12 mouse cellular contexts compared by ENCODE assay signal in the genomic region with DNA sequence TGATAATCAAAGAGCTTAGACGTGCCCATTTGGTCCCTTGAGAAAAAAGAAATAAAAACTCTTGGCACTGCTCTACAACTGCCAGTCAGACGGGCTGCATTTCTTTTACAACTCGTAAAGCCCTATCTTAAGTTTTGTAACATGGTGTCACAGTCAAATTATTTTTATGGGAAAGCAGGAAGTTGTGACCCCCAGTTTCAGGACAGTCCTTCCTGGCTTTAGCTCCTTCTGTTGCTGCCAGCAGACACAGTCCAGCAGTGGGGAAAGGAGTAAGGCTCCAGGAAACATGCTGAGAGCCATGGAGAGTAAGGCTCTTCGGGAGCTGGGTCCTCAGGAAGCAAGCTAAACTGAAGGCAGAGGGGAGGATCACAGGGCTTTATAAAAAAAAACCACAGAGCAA. TPM values are rescaled to one million over a fixed set of nuclear protein-coding genes. Genes with fewer than 3 reads are reported as not detected.
A peak's percentile ranks its signal among the peaks of the same experiment; 100 is the strongest.
DNase-seq lines count a peak whose midpoint lies in the region; ATAC-seq and TF ChIP-seq lines count a peak whose summit lies in the region.
"Had no signal": no experiment of that assay in that cellular context is flagged by ENCODE, and none has a peak within 500 bp of the region (broad histone marks: within the 10 kb centered on the region; RNA-seq: fewer than 3 reads in every experiment).

No protein-coding gene starts in this region.

- TF ChIP-seq CTCF in intestine, postnatal 0 days (IDR thresholded peaks at IDR 0.05; ENCODE audit: low read depth): no peak

- no peak for ATAC-seq in intestine, postnatal 0 days
- ATAC-seq in intestine, embryonic 16.5 days: no peak
- no peak for ATAC-seq in heart, embryonic 13.5 days (ENCODE audit: extremely low read depth, insufficient number of reproducible peaks, low FRiP score, low TSS enrichment)
- ATAC-seq in activated CD4-positive, CD25-positive, alpha-beta regulatory T cell, adult 4 months: no peak
- ATAC-seq: forebrain, embryonic 14.5 days; inflammation-experienced regulatory T-cells, adult 6 months had no signal

- peaks cover 41% of the 10 kb centered on the region for H3K36me3 ChIP-seq in intestine, postnatal 0 days (ENCODE audit: control insufficient read depth, insufficient read depth)
- peaks cover 21% of the 10 kb centered on the region; the same call in 1 of the 2 replicates for H3K36me3 ChIP-seq in intestine, embryonic 16.5 days (ENCODE audit: control insufficient read depth, insufficient read depth, low read length)
- H3K36me3 ChIP-seq in heart, embryonic 13.5 days: 0 out of 2 replicates have a peak, but pooled peaks cover 2% of the 10 kb centered on the region

- H3K9ac ChIP-seq in intestine, postnatal 0 days (ENCODE audit: low read depth, low read length): no peak overlapping the region
- no peak overlapping the region for H3K9ac ChIP-seq in intestine, embryonic 16.5 days (ENCODE audit: low read depth, low read length)
- no peak overlapping the region for H3K9ac ChIP-seq in heart, embryonic 13.5 days
- H3K9ac ChIP-seq: neural tube, embryonic 12.5 days had no signal

- H3K27me3 ChIP-seq in intestine, postnatal 0 days (replicated peaks; ENCODE audit: control insufficient read depth, insufficient read depth, low read length): no peaks in the 10 kb centered on the region
- no peaks in the 10 kb centered on the region for H3K27me3 ChIP-seq in intestine, embryonic 16.5 days (replicated peaks; ENCODE audit: control insufficient read depth, insufficient read depth, low read length)
- no peaks in the 10 kb centered on the region for H3K27me3 ChIP-seq in heart, embryonic 13.5 days (replicated peaks)
- H3K27me3 ChIP-seq: neural tube, embryonic 12.5 days had no signal

- no peaks in the 10 kb centered on the region for H3K9me3 ChIP-seq in intestine, postnatal 0 days (ENCODE audit: control insufficient read depth)
- no peaks in the 10 kb centered on the region for H3K9me3 ChIP-seq in intestine, embryonic 16.5 days (ENCODE audit: control insufficient read depth, low read length)
- H3K9me3 ChIP-seq in heart, embryonic 13.5 days: no peaks in the 10 kb centered on the region
- H3K9me3 ChIP-seq: neural tube, embryonic 12.5 days had no signal

- DNase-seq in kidney, postnatal 4 days: peak; percentile 36 to 51
- no peak for DNase-seq in urinary bladder, postnatal 25 days (ENCODE audit: low spot score)
- DNase-seq: thymus, postnatal 4 days had no signal

- 0 out of 2 replicates have a peak overlapping the region, but pooled peaks have one; percentile 36 for H3K27ac ChIP-seq in intestine, postnatal 0 days (ENCODE audit: low read depth, low read length)
- H3K27ac ChIP-seq in intestine, embryonic 16.5 days (ENCODE audit: low read length): no peak overlapping the region
- H3K27ac ChIP-seq in brown adipose tissue, adult 24 weeks (replicated peaks; ENCODE audit: low read depth, low read length): peak overlapping the region; percentile 73
- H3K27ac ChIP-seq in heart, embryonic 13.5 days (replicated peaks): peak overlapping the region; percentile 29; the same call in 1 of the 2 replicates
- H3K27ac ChIP-seq: neural tube, embryonic 12.5 days had no signal

- peaks cover 14% of the 10 kb centered on the region; the same call in 1 of the 2 replicates for H3K4me1 ChIP-seq in intestine, postnatal 0 days (replicated peaks; ENCODE audit: control insufficient read depth, insufficient read depth, low read length)
- peaks cover 35% of the 10 kb centered on the region for H3K4me1 ChIP-seq in intestine, embryonic 16.5 days (ENCODE audit: control insufficient read depth, insufficient read depth, low read length)
- peaks cover 38% of the 10 kb centered on the region for H3K4me1 ChIP-seq in brown adipose tissue, adult 24 weeks (ENCODE audit: control insufficient read depth, insufficient read depth, insufficient read length, low read length)
- peaks cover 28% of the 10 kb centered on the region for H3K4me1 ChIP-seq in heart, embryonic 13.5 days

- WGBS in intestine, postnatal 0 days: 63% methylated on average over 4 of the region's 4 CpGs
- 71% methylated on average over 4 of the region's 4 CpGs for WGBS in intestine, embryonic 16.5 days
- 37% methylated on average over 4 of the region's 4 CpGs for WGBS in heart, embryonic 13.5 days

- H3K4me3 ChIP-seq in intestine, postnatal 0 days (ENCODE audit: low read depth, low read length): no peak overlapping the region
- no peak overlapping the region for H3K4me3 ChIP-seq in intestine, embryonic 16.5 days (ENCODE audit: low read length)
- H3K4me3 ChIP-seq in brown adipose tissue, adult 24 weeks (ENCODE audit: insufficient read depth, low read depth, low read length): no peak overlapping the region
- no peak overlapping the region for H3K4me3 ChIP-seq in heart, embryonic 13.5 days
- H3K4me3 ChIP-seq: neural tube, embryonic 12.5 days had no signal

- no peak overlapping the region for H3K4me2 ChIP-seq in intestine, postnatal 0 days (replicated peaks; ENCODE audit: low read depth)
- no peak overlapping the region for H3K4me2 ChIP-seq in intestine, embryonic 16.5 days (ENCODE audit: low read depth, low read length)
- no peak overlapping the region for H3K4me2 ChIP-seq in heart, embryonic 13.5 days
- H3K4me2 ChIP-seq: neural tube, embryonic 12.5 days had no signal

RNA-seq across cellular contexts. Expression of a gene that starts 17.5 kb away (rescaled TPM):
- polyA plus RNA-seq in intestine, postnatal 0 days (2015; fragmentation: Nextera tagmentation; extraction: Ambion mirVana): 4.9 and 5.5 TPM in 2 replicates
- polyA plus RNA-seq in intestine, embryonic 16.5 days (2015; fragmentation: Nextera tagmentation; extraction: Ambion mirVana): 9.9 and 11.1 TPM in 2 replicates
- 8.0 and 8.5 TPM in 2 replicates for polyA plus RNA-seq in brown adipose tissue, adult 24 weeks (2012; ENCODE audit: insufficient read depth, insufficient read length, missing spikeins)
- 1.5 and 1.9 TPM in 2 replicates for polyA plus RNA-seq in heart, embryonic 13.5 days (2015; fragmentation: Nextera tagmentation; extraction: Ambion mirVana)
- 1 to 10 TPM; 3.5 to 3.7 TPM for polyA plus RNA-seq in activated CD4-positive, CD25-positive, alpha-beta regulatory T cell, adult 4 months (2017; shearing (Covaris generic))

RNA-seq across cellular contexts. Expression of a gene that starts 23.2 kb away (rescaled TPM):
- polyA plus RNA-seq in intestine, postnatal 0 days (2015; fragmentation: Nextera tagmentation; extraction: Ambion mirVana): 2.2 and 2.7 TPM in 2 replicates
- polyA plus RNA-seq in intestine, embryonic 16.5 days (2015; fragmentation: Nextera tagmentation; extraction: Ambion mirVana): 0.97 and 1.0 TPM in 2 replicates
- polyA plus RNA-seq in brown adipose tissue, adult 24 weeks (2012; ENCODE audit: insufficient read depth, insufficient read length, missing spikeins): 6.3 and 7.9 TPM in 2 replicates
- 0.29 and 0.39 TPM in 2 replicates for polyA plus RNA-seq in heart, embryonic 13.5 days (2015; fragmentation: Nextera tagmentation; extraction: Ambion mirVana)
- under 1 TPM in 1 of 2 experiments, not detected in 1; 0.28 TPM for polyA plus RNA-seq in activated CD4-positive, CD25-positive, alpha-beta regulatory T cell, adult 4 months (2017; shearing (Covaris generic))

RNA-seq across cellular contexts. Expression of a gene that starts 56.1 kb away (rescaled TPM):
- polyA plus RNA-seq in intestine, postnatal 0 days (2015; fragmentation: Nextera tagmentation; extraction: Ambion mirVana): not detected in 2 replicates
- not detected in 2 replicates for polyA plus RNA-seq in intestine, embryonic 16.5 days (2015; fragmentation: Nextera tagmentation; extraction: Ambion mirVana)
- not detected in 2 replicates for polyA plus RNA-seq in brown adipose tissue, adult 24 weeks (2012; ENCODE audit: insufficient read depth, insufficient read length, missing spikeins)
- not detected in 2 replicates for polyA plus RNA-seq in heart, embryonic 13.5 days (2015; fragmentation: Nextera tagmentation; extraction: Ambion mirVana)
- under 1 TPM in 1 of 2 experiments, not detected in 1; 0.33 TPM for polyA plus RNA-seq in activated CD4-positive, CD25-positive, alpha-beta regulatory T cell, adult 4 months (2017; shearing (Covaris generic))
- polyA plus RNA-seq: forebrain, embryonic 14.5 days; inflammation-experienced regulatory T-cells, adult 6 months; neural tube, embryonic 12.5 days; small intestine, adult 2 months had no signal
